Mouse (Mus musculus) kidney, postnatal 0 days (tissue): ENCODE data around the gene Kcnk18. TPM values are rescaled to one million over a fixed set of nuclear protein-coding genes. Genes with fewer than 3 reads are reported as not detected.

Experiments
- ATAC-seq: fragments of 200-750 bp; cut with Nextera tagmentation; replicated peaks from 2 replicates; pipeline ENCODE4 v1.8.0; 2017; ENCODE audit warnings: low read depth, moderate number of reproducible peaks, moderate TSS enrichment, moderate library complexity; ENCODE audit not compliant: low FRiP score
- DNase-seq: peaks from one replicate; pipeline ENCODE4 v3.0.0-alpha.2; 2016; ENCODE audit warnings: low spot score
- H3K27ac ChIP-seq: fragments of 300-500 bp; sonication (generic); 2 replicates; pipeline ENCODE4 v1.5.1; 2014; ENCODE audit warnings: mild to moderate bottlenecking
- H3K27me3 ChIP-seq: fragments of 300-500 bp; sonication (generic); 2 replicates; pipeline ENCODE4 v1.6.1; 2014; ENCODE audit warnings: low read length, mixed read lengths; ENCODE audit not compliant: insufficient read depth
- H3K36me3 ChIP-seq: fragments of 300-500 bp; sonication (generic); 2 replicates; pipeline ENCODE4 v1.6.1; 2014; ENCODE audit warnings: low read length, mixed read lengths; ENCODE audit not compliant: insufficient read depth
- H3K4me1 ChIP-seq: fragments of 300-500 bp; sonication (generic); replicated peaks from 2 replicates; pipeline ENCODE4 v1.6.1; 2014; ENCODE audit warnings: antibody characterized with exemption, low read length, mixed read lengths; ENCODE audit not compliant: insufficient read depth
- H3K4me2 ChIP-seq: fragments of 300-500 bp; sonication (generic); 2 replicates; pipeline ENCODE4 v1.6.1; 2014; ENCODE audit warnings: mild to moderate bottlenecking, low read length, moderate library complexity, mixed read lengths
- H3K4me3 ChIP-seq: fragments of 300-500 bp; sonication (generic); replicated peaks from 2 replicates; pipeline ENCODE4 v1.5.1; 2014; ENCODE audit warnings: low read depth, low read length
- H3K9ac ChIP-seq: fragments of 300-500 bp; sonication (generic); 2 replicates; pipeline ENCODE4 v1.6.1; 2014; ENCODE audit warnings: low read depth, low read length
- H3K9me3 ChIP-seq: fragments of 300-500 bp; sonication (generic); replicated peaks from 2 replicates; pipeline ENCODE4 v1.6.1; 2016; ENCODE audit warnings: low read length, inconsistent platforms, mixed read lengths
- CTCF ChIP-seq: IDR thresholded peaks from 2 replicates; pipeline ENCODE4 v1.5.1; 2016; ENCODE audit warnings: antibody characterized with exemption, low read depth, mild to moderate bottlenecking, moderate library complexity
- WGBS: fragments of 180-500 bp; shearing (Covaris S2); extraction: QIAGEN DNeasy Blood & Tissue Kit; methylation state at CpG from one replicate; pipeline ENCODE4 v1.1.7; 2014; 5-methylcytosine and 5-hydroxymethylcytosine counted together
- polyA plus RNA-seq: library from polyadenylated mRNA; unstranded; fragments of >200 nt; fragmentation: Nextera tagmentation; extraction: Ambion mirVana; gene quantifications from 2 replicates; pipeline ENCODE4 v1.2.1, GENCODE M21; 2015

Kcnk18 gene
- polyA plus RNA-seq = not detected in 2 replicates

GRCm38 (mm10) chr19:59218991-59219390 is at the start of gene Kcnk18:
Kcnk18 (plus strand) TSS chr19:59219214.
- DNase-seq (no peak), ATAC-seq (no peak)
- 87% methylated on average over 8 of the region's 8 CpGs for WGBS

GRCm38 (mm10) chr19:59169936-59170765 is 48.9 kb upstream of the Kcnk18 start, which contains the start of gene Vax1:
Vax1 (minus strand) TSS chr19:59170056.
- H3K27ac ChIP-seq = no peak within 1 kb of the TSS
- H3K9me3 ChIP-seq = no peaks in the 10 kb centered on the region
- H3K4me2 ChIP-seq = peak within 1 kb of the TSS; percentile 49
- no peak for TF ChIP-seq CTCF
- WGBS = under 1% methylated on average over 54 of the region's 54 CpGs
- DNase-seq = no peak
- ATAC-seq = no peak
- peaks cover 15% of the 10 kb centered on the region for H3K4me1 ChIP-seq
- no peaks in the 10 kb centered on the region for H3K36me3 ChIP-seq
- no peak within 1 kb of the TSS for H3K9ac ChIP-seq
- peaks cover 92% of the 10 kb centered on the region for H3K27me3 ChIP-seq
- H3K4me3 ChIP-seq = peak within 1 kb of the TSS; percentile 31

More at GRCm38 (mm10) chr19:59218991-59219390, at the start of gene Kcnk18:
- H3K4me1 ChIP-seq = no peaks in the 10 kb centered on the region
- H3K4me3 ChIP-seq = no peak within 1 kb of the TSS
- H3K36me3 ChIP-seq = no peaks in the 10 kb centered on the region
- no peaks in the 10 kb centered on the region for H3K27me3 ChIP-seq
- no peak within 1 kb of the TSS for H3K27ac ChIP-seq
- H3K9me3 ChIP-seq = no peaks in the 10 kb centered on the region
- H3K4me2 ChIP-seq = no peak within 1 kb of the TSS
- no peak for TF ChIP-seq CTCF
- no peak within 1 kb of the TSS for H3K9ac ChIP-seq

- H3K4me3 ChIP-seq = no peak overlapping the region
Measured at GRCm38 (mm10) chr19:59170766-59171095, 48.3 kb upstream of the Kcnk18 start.

GRCm38 (mm10) chr19:59171151-59171870 is 47.7 kb upstream of the Kcnk18 start:
- H3K27me3 ChIP-seq = peaks cover 90% of the 10 kb centered on the region
- DNase-seq (no peak), ATAC-seq (no peak; the same call in 1 of the 2 replicates)
- H3K9me3 ChIP-seq = no peaks in the 10 kb centered on the region
- under 1% methylated on average over 36 of the region's 38 CpGs for WGBS
- peaks cover 15% of the 10 kb centered on the region for H3K4me1 ChIP-seq
- no peak overlapping the region for H3K4me2 ChIP-seq
- no peak overlapping the region for H3K27ac ChIP-seq
- no peak overlapping the region for H3K9ac ChIP-seq
- no peaks in the 10 kb centered on the region for H3K36me3 ChIP-seq
- no peak for TF ChIP-seq CTCF
- no peak overlapping the region for H3K4me3 ChIP-seq

More at GRCm38 (mm10) chr19:59170766-59171095, 48.3 kb upstream of the Kcnk18 start:
- Histone ChIP-seq H3K4me1 (peaks cover 15% of the 10 kb centered on the region), H3K4me2 (no peak overlapping the region), H3K27me3 (peaks cover 91% of the 10 kb centered on the region), H3K27ac (no peak overlapping the region), H3K36me3 (no peaks in the 10 kb centered on the region), H3K9me3 (no peaks in the 10 kb centered on the region), H3K9ac (no peak overlapping the region)
- ATAC-seq = no peak
- no peak for TF ChIP-seq CTCF
- 1% methylated on average over 6 of the region's 6 CpGs for WGBS
- DNase-seq = no peak

- Histone ChIP-seq H3K9me3 (no peaks in the 10 kb centered on the region), H3K36me3 (no peaks in the 10 kb centered on the region), H3K4me1 (peaks cover 12% of the 10 kb centered on the region), H3K27ac (no peak overlapping the region), H3K27me3 (peaks cover 89% of the 10 kb centered on the region), H3K4me3 (no peak overlapping the region), H3K4me2 (no peak overlapping the region), H3K9ac (no peak overlapping the region)
- DNase-seq (no peak), ATAC-seq (no peak)
- WGBS = under 1% methylated on average over 19 of the region's 19 CpGs
- TF ChIP-seq CTCF = no peak
Measured at GRCm38 (mm10) chr19:59171871-59172245, 47.2 kb upstream of the Kcnk18 start.

GRCm38 (mm10) chr19:59172781-59173180 is 46.2 kb upstream of the Kcnk18 start:
- WGBS = 2% methylated on average over 3 of the region's 3 CpGs
- Histone ChIP-seq H3K4me2 (no peak overlapping the region), H3K27ac (no peak overlapping the region), H3K27me3 (peaks cover 90% of the 10 kb centered on the region), H3K9me3 (no peaks in the 10 kb centered on the region), H3K4me1 (peaks cover 12% of the 10 kb centered on the region), H3K4me3 (no peak overlapping the region), H3K36me3 (no peaks in the 10 kb centered on the region), H3K9ac (no peak overlapping the region)
- TF ChIP-seq CTCF = no peak
- DNase-seq (no peak), ATAC-seq (no peak)
